Mouse (Mus musculus): ENCODE results near the gene Kdm1a. TPM values are rescaled to one million over a fixed set of nuclear protein-coding genes. Genes with fewer than 3 reads are reported as not detected.

Kdm1a gene
- polyA plus RNA-seq, 1 experiment: 29.9 TPM

- TF ChIP-seq CTCF (IDR thresholded peaks at IDR 0.05; ENCODE audit: low read depth, low read length) (no peak), POLR2A (IDR thresholded peaks at IDR 0.05; ENCODE audit: borderline replicate concordance, low read depth, low read length) (no peak)
- Histone ChIP-seq H3K4me3 (ENCODE audit: insufficient read depth, low read length) (no peak overlapping the region), H3K27ac (ENCODE audit: insufficient read depth, low read depth, low read length) (no peak overlapping the region), H3K4me1 (ENCODE audit: control insufficient read depth, insufficient read depth, low read length) (no peaks in the 10 kb centered on the region)
Measured at GRCm38 (mm10) chr4:136636983-136637562, 34.5 kb upstream of the Kdm1a start.

- H3K27ac ChIP-seq (ENCODE audit: insufficient read depth, low read depth, low read length): no peak overlapping the region
- TF ChIP-seq CTCF (IDR thresholded peaks at IDR 0.05; ENCODE audit: low read depth, low read length): no peak
- TF ChIP-seq POLR2A (IDR thresholded peaks at IDR 0.05; ENCODE audit: borderline replicate concordance, low read depth, low read length): no peak
- H3K4me1 ChIP-seq (ENCODE audit: control insufficient read depth, insufficient read depth, low read length): no peaks in the 10 kb centered on the region
Measured at GRCm38 (mm10) chr4:136636511-136636910, 34.0 kb upstream of the Kdm1a start.

DNA sequence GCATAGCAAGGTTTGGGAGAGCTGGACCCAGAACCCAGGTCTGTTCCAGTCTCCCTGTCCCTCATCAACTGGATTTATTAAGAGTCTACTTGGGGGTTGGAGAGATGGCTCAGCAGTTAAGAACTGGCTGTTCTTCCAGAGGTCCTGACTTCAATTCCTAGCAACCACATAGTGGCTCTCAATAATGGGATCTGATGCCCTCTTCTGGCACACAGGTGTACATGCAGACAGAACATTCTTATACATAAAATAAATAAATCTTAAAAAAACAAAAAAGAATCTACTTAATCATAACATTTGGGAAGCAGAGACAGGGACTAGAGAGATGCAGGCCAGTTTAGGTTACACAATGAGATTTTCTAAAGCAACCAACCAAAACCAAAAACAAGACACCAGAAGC lies 33.5 kb upstream of the Kdm1a start:
- H3K4me3 ChIP-seq (ENCODE audit: insufficient read depth, low read length): no peak overlapping the region
- TF ChIP-seq POLR2A (IDR thresholded peaks at IDR 0.05; ENCODE audit: borderline replicate concordance, low read depth, low read length) (no peak), CTCF (IDR thresholded peaks at IDR 0.05; ENCODE audit: low read depth, low read length) (no peak)
- H3K27ac ChIP-seq (ENCODE audit: insufficient read depth, low read depth, low read length): no peak overlapping the region
- H3K4me1 ChIP-seq (ENCODE audit: control insufficient read depth, insufficient read depth, low read length): no peaks in the 10 kb centered on the region

More at GRCm38 (mm10) chr4:136636511-136636910, 34.0 kb upstream of the Kdm1a start:
- no peak overlapping the region for H3K4me3 ChIP-seq (ENCODE audit: insufficient read depth, low read length)

DNA sequence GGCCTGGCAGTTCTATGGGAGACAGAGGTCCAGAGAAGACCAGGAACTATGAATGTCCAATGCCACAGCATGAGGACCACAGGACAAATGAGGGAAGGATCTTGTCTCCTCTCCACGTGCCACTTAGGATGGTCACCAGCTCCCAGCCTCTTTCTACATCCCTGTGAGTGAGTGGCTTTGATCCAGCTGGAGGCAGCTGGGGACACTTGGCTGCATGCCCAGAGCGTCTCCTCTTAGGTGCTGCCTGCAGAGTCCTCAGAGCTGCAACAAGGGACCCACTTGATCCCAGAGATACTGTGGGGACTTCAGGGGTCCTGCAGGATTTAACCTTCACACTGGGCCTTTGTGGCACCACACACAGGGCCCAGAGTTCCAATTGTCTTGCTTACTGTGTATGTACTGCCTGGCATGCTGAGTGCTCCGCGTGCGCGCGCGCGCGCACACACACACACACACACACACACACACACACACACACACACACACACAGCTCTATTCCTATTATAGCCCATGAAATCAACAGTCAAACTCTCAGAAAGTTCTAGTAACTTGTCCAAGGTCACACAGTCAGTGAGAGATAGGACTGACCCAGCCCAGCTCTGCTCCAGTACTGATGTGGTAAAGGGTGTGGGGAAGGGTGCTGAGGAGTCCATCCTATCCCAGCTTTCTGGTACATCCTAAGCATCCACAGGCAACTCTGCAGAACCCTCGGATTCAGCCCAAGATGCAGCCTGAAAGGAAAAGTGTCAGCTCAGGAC lies 28.9 kb upstream of the Kdm1a start:
- peaks cover 5% of the 10 kb centered on the region for H3K4me1 ChIP-seq (ENCODE audit: control insufficient read depth, insufficient read depth, low read length)
- TF ChIP-seq POLR2A (IDR thresholded peaks at IDR 0.05; ENCODE audit: borderline replicate concordance, low read depth, low read length): no peak
- no peak overlapping the region for H3K4me3 ChIP-seq (ENCODE audit: insufficient read depth, low read length)
- no peak overlapping the region for H3K27ac ChIP-seq (ENCODE audit: insufficient read depth, low read depth, low read length)

GRCm38 (mm10) chr4:136626590-136626989 lies 24.1 kb upstream of the Kdm1a start:
- no peak overlapping the region for H3K27ac ChIP-seq (ENCODE audit: insufficient read depth, low read depth, low read length)
- no peak for TF ChIP-seq POLR2A (IDR thresholded peaks at IDR 0.05; ENCODE audit: borderline replicate concordance, low read depth, low read length)
- no peak for TF ChIP-seq CTCF (IDR thresholded peaks at IDR 0.05; ENCODE audit: low read depth, low read length)
- no peak overlapping the region for H3K4me3 ChIP-seq (ENCODE audit: insufficient read depth, low read length)
- H3K4me1 ChIP-seq (ENCODE audit: control insufficient read depth, insufficient read depth, low read length): peaks cover 7% of the 10 kb centered on the region

GRCm38 (mm10) chr4:136622388-136622787 lies 19.9 kb upstream of the Kdm1a start, which contains the start of gene Lactbl1:
Gene Lactbl1, plus strand, starts transcription at chr4:136622621.
- H3K4me1 ChIP-seq (ENCODE audit: control insufficient read depth, insufficient read depth, low read length): peaks cover 7% of the 10 kb centered on the region
- TF ChIP-seq POLR2A (IDR thresholded peaks at IDR 0.05; ENCODE audit: borderline replicate concordance, low read depth, low read length): no peak
- TF ChIP-seq CTCF (IDR thresholded peaks at IDR 0.05; ENCODE audit: low read depth, low read length): no peak
- H3K4me3 ChIP-seq (ENCODE audit: insufficient read depth, low read length): no peak within 1 kb of the TSS
- H3K27ac ChIP-seq (ENCODE audit: insufficient read depth, low read depth, low read length): no peak within 1 kb of the TSS

DNA sequence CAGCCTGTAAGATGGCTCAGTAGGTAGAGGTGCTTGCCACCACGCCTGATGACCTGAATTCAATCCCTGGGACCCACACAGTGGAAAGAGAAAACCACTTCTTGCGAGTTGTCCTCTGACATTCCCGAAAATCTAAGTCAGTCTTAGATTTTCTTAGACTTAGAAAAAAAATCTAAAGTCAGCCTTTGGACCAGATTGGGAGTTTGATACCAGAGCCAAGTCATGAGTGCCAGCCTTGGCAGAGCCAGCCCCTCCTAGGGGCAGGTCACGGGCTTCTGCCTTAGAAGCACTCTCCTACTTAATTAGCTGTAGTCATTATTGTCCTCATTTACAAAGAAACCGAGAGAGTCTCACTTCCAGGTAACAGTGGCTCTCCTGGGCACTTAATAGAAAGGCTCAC lies 19.4 kb upstream of the Kdm1a start:
- no peak overlapping the region for H3K27ac ChIP-seq (ENCODE audit: insufficient read depth, low read depth, low read length)
- TF ChIP-seq POLR2A (IDR thresholded peaks at IDR 0.05; ENCODE audit: borderline replicate concordance, low read depth, low read length) (no peak), CTCF (IDR thresholded peaks at IDR 0.05; ENCODE audit: low read depth, low read length) (no peak)
- peaks cover 7% of the 10 kb centered on the region for H3K4me1 ChIP-seq (ENCODE audit: control insufficient read depth, insufficient read depth, low read length)
- no peak overlapping the region for H3K4me3 ChIP-seq (ENCODE audit: insufficient read depth, low read length)

GRCm38 (mm10) chr4:136621336-136621735 lies 18.8 kb upstream of the Kdm1a start:
- Histone ChIP-seq H3K27ac (ENCODE audit: insufficient read depth, low read depth, low read length) (no peak overlapping the region), H3K4me1 (ENCODE audit: control insufficient read depth, insufficient read depth, low read length) (peaks cover 1% of the 10 kb centered on the region; the same call in 1 of the 2 replicates), H3K4me3 (ENCODE audit: insufficient read depth, low read length) (no peak overlapping the region)
- TF ChIP-seq POLR2A (IDR thresholded peaks at IDR 0.05; ENCODE audit: borderline replicate concordance, low read depth, low read length) (no peak), CTCF (IDR thresholded peaks at IDR 0.05; ENCODE audit: low read depth, low read length) (no peak)

- no peaks in the 10 kb centered on the region for H3K4me1 ChIP-seq (ENCODE audit: control insufficient read depth, insufficient read depth, low read length)
- H3K27ac ChIP-seq (ENCODE audit: insufficient read depth, low read depth, low read length): no peak overlapping the region
- no peak overlapping the region for H3K4me3 ChIP-seq (ENCODE audit: insufficient read depth, low read length)
- TF ChIP-seq POLR2A (IDR thresholded peaks at IDR 0.05; ENCODE audit: borderline replicate concordance, low read depth, low read length) (no peak), CTCF (IDR thresholded peaks at IDR 0.05; ENCODE audit: low read depth, low read length) (no peak)
Measured at GRCm38 (mm10) chr4:136613657-136614056, 11.1 kb upstream of the Kdm1a start.

- Histone ChIP-seq H3K4me1 (ENCODE audit: control insufficient read depth, insufficient read depth, low read length) (no peaks in the 10 kb centered on the region), H3K27ac (ENCODE audit: insufficient read depth, low read depth, low read length) (no peak within 1 kb of the TSS), H3K4me3 (ENCODE audit: insufficient read depth, low read length) (no peak within 1 kb of the TSS)
- TF ChIP-seq CTCF (IDR thresholded peaks at IDR 0.05; ENCODE audit: low read depth, low read length) (no peak), POLR2A (IDR thresholded peaks at IDR 0.05; ENCODE audit: borderline replicate concordance, low read depth, low read length) (no peak)
Measured at GRCm38 (mm10) chr4:136610387-136610856, 7.9 kb upstream of the Kdm1a start, which contains the start of gene Tex46. Gene Tex46, plus strand, starts transcription at chr4:136610437.

Data from bone marrow macrophage, adult 2 months (primary cell).